Mouse (Mus musculus) G1E (cell line): Measurements from ENCODE around the gene Zfp59. TPM values are rescaled to one million over a fixed set of nuclear protein-coding genes. Genes with fewer than 3 reads are reported as not detected.

Experiments
- ATAC-seq: 2 replicates; pipeline ENCODE4 v1.8.0; 2016; ENCODE audit warnings: mild to moderate bottlenecking; ENCODE audit not compliant: insufficient number of reproducible peaks, poor library complexity, low FRiP score, severe bottlenecking; ENCODE audit errors: extremely low read depth
- DNase-seq: peaks from one replicate; pipeline ENCODE4 v3.0.0; 2012; ENCODE audit warnings: low spot score
- H3K27me3 ChIP-seq: 2 replicates; pipeline ENCODE4 v1.6.1; 2012; ENCODE audit warnings: mild to moderate bottlenecking, low read length, inconsistent platforms; ENCODE audit not compliant: insufficient read depth
- H3K36me3 ChIP-seq: replicated peaks from 2 replicates; pipeline ENCODE3; 2012; ENCODE audit warnings: mild to moderate bottlenecking, inconsistent platforms
- H3K4me1 ChIP-seq: 2 replicates; pipeline ENCODE4 v1.6.1; 2012; ENCODE audit warnings: low read depth, low read length, inconsistent platforms, mixed read lengths; ENCODE audit not compliant: insufficient read depth
- H3K4me3 ChIP-seq: 2 replicates; pipeline ENCODE4 v1.5.1; 2012; ENCODE audit warnings: low read depth, mild to moderate bottlenecking, inconsistent platforms, low read length, moderate library complexity, mixed read lengths
- H3K9me3 ChIP-seq: replicated peaks from 2 replicates; pipeline ENCODE4 v1.6.1; 2012; ENCODE audit warnings: inconsistent platforms
- CTCF ChIP-seq: IDR thresholded peaks from 2 replicates; pipeline ENCODE4 v1.5.1; 2012; ENCODE audit warnings: low read depth, low read length, inconsistent platforms, mixed read lengths
- GATA1 ChIP-seq: IDR thresholded peaks from 2 replicates; pipeline ENCODE4 v1.6.1; 2012; ENCODE audit warnings: borderline replicate concordance, low read length, inconsistent platforms, mixed read lengths
- GATA2 ChIP-seq: IDR thresholded peaks from 2 replicates; pipeline ENCODE4 v1.6.1; 2012; ENCODE audit warnings: low read depth, low read length, inconsistent platforms, borderline replicate concordance
- POLR2AphosphoS5 ChIP-seq: IDR thresholded peaks from 2 replicates; pipeline ENCODE4 v1.6.1; 2012; ENCODE audit warnings: low read depth, low read length, inconsistent platforms; ENCODE audit not compliant: insufficient replicate concordance
- TAL1 ChIP-seq: conservative IDR thresholded peaks from 2 replicates; pipeline ENCODE4 v1.6.1; 2012; ENCODE audit warnings: low read depth, low read length, inconsistent platforms, mixed read lengths
- polyA plus RNA-seq: library from polyadenylated mRNA; stranded (reverse); fragments of >175 nt; gene quantifications from 2 replicates; pipeline ENCODE4 v1.2.3, GENCODE M21; 2012
- total RNA-seq, 2 experiments: library from RNA; stranded (forward) in 1 of 2; stranded (reverse) in 1 of 2; fragments of 200-1000 nt in 1 of 2; fragments of >200 nt in 1 of 2; fragmentation: Nextera tagmentation in 1 of 2; gene quantifications; 2 replicates each; pipeline ENCODE4 v1.2.3; 2014 to 2017

Zfp59 gene
- total and polyA plus RNA-seq, 3 experiments = 0.33 to 9.6 (median 8.9) TPM

GRCm38 (mm10) chr7:27881721-27882120 lies 43.3 kb downstream of the Zfp59 start:
- H3K9me3 ChIP-seq = peaks cover 24% of the 10 kb centered on the region
- TF ChIP-seq TAL1 = no peak
- TF ChIP-seq GATA2 = no peak
- TF ChIP-seq POLR2AphosphoS5 = no peak
- TF ChIP-seq CTCF = no peak
- TF ChIP-seq GATA1 = no peak
- H3K36me3 ChIP-seq = peaks cover 63% of the 10 kb centered on the region
- ATAC-seq (no peak), DNase-seq (no peak)
- H3K4me1 ChIP-seq = no peaks in the 10 kb centered on the region
- no peak overlapping the region for H3K4me3 ChIP-seq
- no peaks in the 10 kb centered on the region for H3K27me3 ChIP-seq

GRCm38 (mm10) chr7:27900601-27901000 lies 62.2 kb downstream of the Zfp59 start:
- ATAC-seq (no peak), DNase-seq (no peak)
- Histone ChIP-seq H3K9me3 (0 out of 2 replicates have a peak, but pooled peaks cover 2% of the 10 kb centered on the region), H3K27me3 (no peaks in the 10 kb centered on the region), H3K4me1 (no peaks in the 10 kb centered on the region), H3K36me3 (no peaks in the 10 kb centered on the region), H3K4me3 (no peak overlapping the region)
- no peak for TF ChIP-seq TAL1
- no peak for TF ChIP-seq POLR2AphosphoS5
- TF ChIP-seq GATA1 = no peak
- TF ChIP-seq GATA2 = no peak

- TF ChIP-seq CTCF (no peak), GATA1 (no peak), TAL1 (no peak), GATA2 (no peak), POLR2AphosphoS5 (no peak)
- ATAC-seq (no peak), DNase-seq (no peak)
- H3K9me3 ChIP-seq = 0 out of 2 replicates have a peak, but pooled peaks cover 2% of the 10 kb centered on the region
- no peaks in the 10 kb centered on the region for H3K4me1 ChIP-seq
- no peaks in the 10 kb centered on the region for H3K27me3 ChIP-seq
- no peak overlapping the region for H3K4me3 ChIP-seq
- H3K36me3 ChIP-seq = no peaks in the 10 kb centered on the region
These were observed 66.8 kb downstream of the Zfp59 start for GRCm38 (mm10) chr7:27905061-27905848.

Other genes with a start within 250 kb of the Zfp59 start
- 69.0 and 84.8 TPM in 2 replicates for gene Akt2, start 247.1 kb upstream of the Zfp59 start, total RNA-seq (2014; fragmentation: Nextera tagmentation)
- 41.7 and 42.1 TPM in 2 replicates for gene Akt2, start 247.1 kb upstream of the Zfp59 start, total RNA-seq (2017)
- gene Akt2, start 247.1 kb upstream of the Zfp59 start, polyA plus RNA-seq = 46.0 and 52.4 TPM in 2 replicates
- not detected in 2 replicates for gene Ttc9b, start 184.7 kb upstream of the Zfp59 start, total RNA-seq (2014; fragmentation: Nextera tagmentation)
- not detected in 2 replicates for gene Ttc9b, start 184.7 kb upstream of the Zfp59 start, total RNA-seq (2017)
- gene Ttc9b, start 184.7 kb upstream of the Zfp59 start, polyA plus RNA-seq = not detected in 2 replicates
- 5.9 and 8.0 TPM in 2 replicates for gene Map3k10, start 164.0 kb upstream of the Zfp59 start, total RNA-seq (2014; fragmentation: Nextera tagmentation)
- gene Map3k10, start 164.0 kb upstream of the Zfp59 start, total RNA-seq (2017) = 8.6 and 10.8 TPM in 2 replicates
- 25.1 and 34.7 TPM in 2 replicates for gene Map3k10, start 164.0 kb upstream of the Zfp59 start, polyA plus RNA-seq
- gene Zfp607b, start 149.3 kb upstream of the Zfp59 start, total RNA-seq (2014; fragmentation: Nextera tagmentation) = 2.7 and 4.4 TPM in 2 replicates
- gene Zfp607b, start 149.3 kb upstream of the Zfp59 start, total RNA-seq (2017) = 1.6 and 1.7 TPM in 2 replicates
- 0.01 and 0.04 TPM in 2 replicates for gene Zfp607b, start 149.3 kb upstream of the Zfp59 start, polyA plus RNA-seq
- 16.3 and 21.4 TPM in 2 replicates for gene Zfp60, start 107.2 kb upstream of the Zfp59 start, total RNA-seq (2014; fragmentation: Nextera tagmentation)
- 7.1 and 9.4 TPM in 2 replicates for gene Zfp60, start 107.2 kb upstream of the Zfp59 start, total RNA-seq (2017)
- gene Zfp60, start 107.2 kb upstream of the Zfp59 start, polyA plus RNA-seq = 0.26 and 0.70 TPM in 2 replicates
- 6.0 and 8.0 TPM in 2 replicates for gene Zfp626, start 31.4 kb upstream of the Zfp59 start, total RNA-seq (2014; fragmentation: Nextera tagmentation)
- 6.2 and 6.3 TPM in 2 replicates for gene Zfp626, start 31.4 kb upstream of the Zfp59 start, total RNA-seq (2017)
- 0.13 and 0.14 TPM in 2 replicates for gene Zfp626, start 31.4 kb upstream of the Zfp59 start, polyA plus RNA-seq
- gene Zfp607a, start 18.9 kb downstream of the Zfp59 start, total RNA-seq (2014; fragmentation: Nextera tagmentation) = 17.5 and 19.6 TPM in 2 replicates
- 12.2 and 15.5 TPM in 2 replicates for gene Zfp607a, start 18.9 kb downstream of the Zfp59 start, total RNA-seq (2017)
- gene Zfp607a, start 18.9 kb downstream of the Zfp59 start, polyA plus RNA-seq = 0.22 and 0.29 TPM in 2 replicates
- gene Zfp974, start 90.9 kb downstream of the Zfp59 start, total RNA-seq (2014; fragmentation: Nextera tagmentation) = 1.7 and 2.4 TPM in 2 replicates
- 0.64 and 2.2 TPM in 2 replicates for gene Zfp974, start 90.9 kb downstream of the Zfp59 start, total RNA-seq (2017)
- 0.03 TPM in 1 of 2 replicates, not detected in the other for gene Zfp974, start 90.9 kb downstream of the Zfp59 start, polyA plus RNA-seq
- 37.9 and 39.8 TPM in 2 replicates for gene Zfp780b, start 140.6 kb downstream of the Zfp59 start, total RNA-seq (2014; fragmentation: Nextera tagmentation)
- gene Zfp780b, start 140.6 kb downstream of the Zfp59 start, total RNA-seq (2017) = 20.6 and 25.9 TPM in 2 replicates
- gene Zfp780b, start 140.6 kb downstream of the Zfp59 start, polyA plus RNA-seq = 0.31 and 0.41 TPM in 2 replicates
- gene Zfp850, start 175.5 kb downstream of the Zfp59 start, total RNA-seq (2014; fragmentation: Nextera tagmentation) = 12.1 and 20.9 TPM in 2 replicates
- gene Zfp850, start 175.5 kb downstream of the Zfp59 start, total RNA-seq (2017) = 11.7 and 12.5 TPM in 2 replicates
- 0.26 and 0.35 TPM in 2 replicates for gene Zfp850, start 175.5 kb downstream of the Zfp59 start, polyA plus RNA-seq
- 140 and 154 TPM in 2 replicates for gene Psmc4, start 211.5 kb downstream of the Zfp59 start, total RNA-seq (2014; fragmentation: Nextera tagmentation)
- 175 and 188 TPM in 2 replicates for gene Psmc4, start 211.5 kb downstream of the Zfp59 start, total RNA-seq (2017)
- gene Psmc4, start 211.5 kb downstream of the Zfp59 start, polyA plus RNA-seq = 96.9 and 123 TPM in 2 replicates
- gene Fcgbp, start 232.6 kb downstream of the Zfp59 start, total RNA-seq (2014; fragmentation: Nextera tagmentation) = not detected in 2 replicates
- gene Fcgbp, start 232.6 kb downstream of the Zfp59 start, total RNA-seq (2017) = 0.06 and 0.27 TPM in 2 replicates
- gene Fcgbp, start 232.6 kb downstream of the Zfp59 start, polyA plus RNA-seq = not detected in 2 replicates